Mouse (Mus musculus): ENCODE measurements around the gene Plekhg1.

The Plekhg1 gene

DNA sequence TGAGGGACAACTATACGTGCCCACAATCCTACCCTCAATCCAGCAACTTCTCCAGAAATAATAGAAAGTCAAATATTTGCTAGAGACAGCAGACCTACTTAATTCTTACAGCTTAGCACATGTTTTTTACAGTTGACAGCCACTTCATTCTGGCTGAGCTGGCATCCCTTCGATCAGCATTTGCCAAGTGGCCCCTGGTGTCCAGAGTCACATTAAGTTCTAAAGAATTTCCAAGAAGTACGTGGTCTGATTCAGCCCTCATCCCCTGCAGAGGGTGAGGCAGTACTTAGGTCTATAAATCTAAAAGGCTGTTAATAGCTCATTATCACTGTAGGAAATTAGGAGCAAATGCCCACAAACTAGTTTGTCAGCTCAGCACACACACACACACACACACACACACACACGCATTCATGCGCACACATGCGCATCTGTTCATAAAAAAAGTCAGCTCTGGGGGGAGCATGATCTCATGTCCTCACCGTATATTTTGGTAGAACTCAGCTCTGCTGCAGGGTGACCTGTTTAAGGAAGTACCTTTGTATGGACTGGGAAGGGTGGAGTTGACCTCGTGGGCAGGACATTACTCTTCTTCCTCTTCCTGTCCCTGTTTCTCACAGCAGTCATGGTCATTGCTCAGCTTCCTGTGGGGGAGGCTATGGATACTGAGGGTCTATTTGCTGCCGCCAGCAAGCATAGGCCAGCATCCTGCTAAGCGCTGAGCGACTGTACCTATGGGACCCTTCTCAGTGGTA is 91.6 kb downstream of the Plekhg1 start:
- DNase-seq, result no peak

DNA sequence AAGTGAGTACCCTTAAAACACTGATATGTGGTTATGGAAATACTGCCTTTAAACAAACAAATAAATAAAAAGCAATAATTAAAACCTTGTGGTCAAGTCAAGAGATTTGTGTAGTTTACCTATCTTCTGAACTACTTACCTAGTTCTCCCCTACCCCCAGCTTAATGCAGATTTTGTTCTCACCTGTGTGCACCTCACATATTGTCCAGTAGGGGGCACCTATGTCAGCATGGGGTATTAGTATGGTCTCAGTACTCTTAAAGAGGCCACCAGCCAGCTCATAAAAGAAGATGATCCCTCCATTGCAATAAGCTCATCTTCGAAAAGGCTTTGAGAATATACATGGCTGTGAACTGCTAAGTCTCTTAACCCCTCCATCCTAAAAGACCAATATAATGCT is 93.9 kb downstream of the Plekhg1 start:
- DNase-seq, result no peak

DNA sequence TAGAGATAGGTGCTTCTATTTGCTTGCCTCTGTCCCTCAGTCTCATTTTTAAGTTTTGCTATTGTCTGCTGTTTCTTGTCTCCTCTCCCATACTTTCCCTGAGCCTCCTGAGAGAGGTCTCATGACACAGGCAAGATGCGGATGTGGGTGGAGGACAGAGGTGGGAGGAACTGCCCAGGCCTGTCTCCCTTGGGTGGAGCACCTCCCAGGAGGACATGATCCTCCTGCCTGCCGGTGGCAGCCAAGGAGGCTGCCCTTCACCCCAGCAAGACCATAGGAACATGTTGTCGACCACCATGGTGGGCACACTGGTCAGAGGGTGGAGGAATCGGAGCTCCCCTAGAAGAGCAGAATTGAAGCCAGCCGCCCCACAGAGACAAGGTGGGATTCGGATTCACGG is 94.5 kb downstream of the Plekhg1 start:
- no peak for DNase-seq

DNA sequence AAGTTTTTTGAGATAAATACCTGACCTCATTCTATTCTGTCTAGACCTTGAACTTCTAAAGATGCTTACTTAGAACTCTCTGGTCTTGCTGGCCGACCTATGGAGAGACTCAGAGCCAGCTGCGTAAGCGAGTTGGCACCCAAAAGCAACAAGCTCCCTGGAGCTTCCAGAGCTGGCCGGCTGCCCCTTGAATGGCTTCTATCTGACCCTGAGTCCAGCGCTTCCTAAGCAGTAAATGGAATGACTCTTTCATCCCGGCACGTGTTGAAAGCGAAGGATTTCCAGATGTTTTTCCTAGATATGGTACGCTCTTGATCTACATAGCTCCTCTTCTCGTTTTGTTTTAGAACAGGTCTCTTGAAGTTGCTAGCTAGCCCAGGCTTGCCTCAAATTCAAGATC is 95.5 kb downstream of the Plekhg1 start:
- no peak for DNase-seq

DNA sequence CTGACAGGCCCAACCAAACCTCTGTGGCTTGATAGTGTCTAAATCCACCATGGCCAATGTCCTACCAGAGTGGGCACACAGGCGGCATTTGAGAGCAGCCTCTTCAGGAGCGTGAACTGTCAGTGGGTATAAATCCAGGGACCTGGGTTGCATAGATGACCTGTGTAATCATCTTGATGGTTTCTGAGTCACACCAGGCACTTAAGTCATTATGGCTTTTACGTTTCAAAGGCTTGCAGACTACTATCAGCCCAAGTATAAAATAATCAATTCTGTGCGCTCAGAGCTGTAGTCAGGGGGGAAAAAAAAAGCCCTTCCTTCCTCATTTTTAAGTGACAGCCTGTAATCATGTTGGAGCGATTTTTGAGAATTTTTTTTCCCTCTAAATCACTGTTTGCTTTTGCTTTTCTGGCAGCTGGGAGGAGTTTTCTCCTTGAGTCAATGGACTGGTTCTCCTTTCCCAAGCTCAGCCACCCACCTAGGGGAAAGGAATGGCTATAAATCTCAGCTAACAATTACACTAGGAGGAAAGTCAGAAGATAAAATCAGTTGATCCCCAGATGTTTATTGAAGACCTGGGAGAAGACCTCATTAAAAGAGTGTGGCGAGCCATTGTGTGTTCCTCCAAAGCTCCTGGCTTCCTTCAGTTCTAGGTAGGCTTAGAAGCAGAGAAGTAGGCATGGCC is 99.7 kb downstream of the Plekhg1 start:
- no peak for DNase-seq

DNA sequence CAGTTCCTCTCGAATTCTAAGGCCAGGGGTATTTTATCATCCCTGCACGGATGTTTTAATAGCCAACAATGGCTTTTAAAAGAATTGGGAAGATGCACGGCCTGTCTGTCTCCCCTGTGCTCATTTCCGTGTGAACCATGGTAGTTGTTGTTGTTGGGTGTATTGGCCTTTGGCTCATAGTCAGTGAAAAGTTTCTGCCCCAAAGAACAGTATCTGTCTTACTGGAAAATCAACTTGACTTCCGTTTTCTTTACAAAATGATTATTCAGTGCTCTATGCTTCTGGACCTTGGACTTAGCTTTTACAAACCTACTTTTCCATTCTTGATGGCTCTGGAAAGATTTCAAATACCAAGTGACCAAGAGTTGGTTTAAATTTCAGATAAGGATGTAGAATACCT is 104.3 kb downstream of the Plekhg1 start:
- DNase-seq, result no peak

DNA sequence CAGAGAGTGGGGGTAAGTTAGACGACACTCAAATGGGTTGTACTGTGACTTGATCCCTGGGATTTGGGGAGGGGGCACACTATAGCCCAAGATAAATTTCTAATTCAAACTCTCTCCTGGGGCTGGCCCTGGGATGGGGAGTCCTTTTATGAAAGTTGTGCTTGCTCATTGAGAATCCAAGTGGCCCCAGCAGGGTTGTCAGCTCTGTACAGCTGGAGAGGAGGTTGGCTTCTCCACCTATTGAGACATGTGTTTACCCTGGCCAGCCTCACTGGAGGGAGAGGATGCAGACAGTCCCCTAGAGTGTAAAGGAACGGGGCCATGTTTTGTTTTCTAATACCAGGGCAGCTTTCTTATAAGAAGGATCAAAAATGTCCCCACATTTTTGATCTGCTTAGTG is 106.9 kb downstream of the Plekhg1 start:
- DNase-seq, result no peak

DNA sequence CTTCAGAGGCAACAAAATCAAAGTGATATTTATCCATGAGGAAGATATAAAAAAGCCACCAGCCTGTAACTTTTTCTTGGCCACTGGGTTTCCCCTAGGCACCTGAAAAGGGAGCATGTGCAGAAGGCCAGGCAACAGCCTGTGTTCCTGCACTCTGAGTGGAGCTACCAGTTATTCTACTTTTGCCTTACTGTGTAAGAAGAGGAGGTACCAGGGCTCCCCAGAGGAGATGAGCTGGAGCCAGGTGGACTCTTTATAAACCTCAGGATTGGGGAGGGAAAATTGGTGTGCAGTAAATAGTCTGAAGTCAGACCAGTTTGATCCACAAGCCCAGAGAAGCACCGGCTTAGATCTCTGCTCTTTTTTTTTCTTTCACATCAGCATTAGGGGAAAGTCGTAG is 111.3 kb downstream of the Plekhg1 start:
- DNase-seq, result no peak

DNA sequence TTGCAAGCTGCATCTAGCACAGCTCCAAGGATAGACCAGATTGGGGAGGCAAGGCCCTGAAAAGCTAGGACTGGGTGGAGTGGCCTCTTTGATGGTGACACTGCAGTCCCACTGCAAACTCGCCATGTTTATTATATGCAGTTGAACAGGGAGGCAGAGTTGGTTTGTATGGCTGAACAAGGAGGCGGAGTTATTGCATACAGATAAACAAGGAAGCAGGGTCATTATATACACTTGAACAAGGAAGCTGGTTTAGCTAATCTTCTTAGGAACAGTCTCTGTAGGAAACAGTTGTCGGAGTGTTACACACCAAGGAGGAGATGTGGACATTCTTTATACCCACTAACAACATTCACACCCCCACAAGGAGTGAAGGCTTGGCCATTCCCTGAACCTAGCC is 112.6 kb downstream of the Plekhg1 start:
- DNase-seq, result no peak

DNA sequence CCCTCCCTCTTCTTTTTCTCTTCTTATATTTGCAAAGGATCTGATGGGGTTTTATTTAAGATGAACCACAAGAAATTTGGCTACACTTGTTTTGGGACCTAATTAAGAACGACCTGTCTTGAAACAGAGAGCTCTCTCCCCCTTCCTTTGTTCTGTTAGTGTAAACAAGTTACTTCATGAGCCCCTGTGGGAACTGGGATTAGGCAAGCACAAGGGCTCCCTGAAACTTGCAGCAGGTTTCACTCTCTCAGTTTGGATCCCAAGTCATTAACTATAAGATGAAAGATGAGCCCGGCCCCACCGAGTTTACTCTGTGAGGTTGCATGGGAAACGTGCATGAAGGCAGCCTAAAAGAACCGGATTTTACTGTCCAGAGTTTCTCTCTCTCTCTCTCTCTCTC is 117.7 kb downstream of the Plekhg1 start:
- DNase-seq, result no peak

DNA sequence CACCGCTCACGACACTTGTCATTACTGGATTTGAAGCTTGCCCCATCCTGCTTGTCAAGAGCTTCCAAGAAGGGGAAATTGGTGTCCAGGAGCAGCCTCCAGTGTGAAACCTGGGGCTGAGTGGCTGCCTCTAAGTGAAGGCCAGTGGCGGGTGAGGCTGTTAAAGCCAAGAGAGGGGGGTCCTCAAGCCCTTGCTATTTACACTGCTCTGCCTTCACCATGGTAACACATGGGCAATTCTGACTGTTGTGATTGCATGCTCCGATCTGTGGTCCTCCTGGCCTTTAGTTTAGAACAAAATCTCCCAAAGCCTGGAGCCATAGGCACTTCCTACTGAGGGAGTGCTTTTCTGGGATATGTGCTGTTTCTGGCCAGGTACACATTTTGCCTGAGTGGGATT is 118.3 kb downstream of the Plekhg1 start:
- no peak for DNase-seq

DNA sequence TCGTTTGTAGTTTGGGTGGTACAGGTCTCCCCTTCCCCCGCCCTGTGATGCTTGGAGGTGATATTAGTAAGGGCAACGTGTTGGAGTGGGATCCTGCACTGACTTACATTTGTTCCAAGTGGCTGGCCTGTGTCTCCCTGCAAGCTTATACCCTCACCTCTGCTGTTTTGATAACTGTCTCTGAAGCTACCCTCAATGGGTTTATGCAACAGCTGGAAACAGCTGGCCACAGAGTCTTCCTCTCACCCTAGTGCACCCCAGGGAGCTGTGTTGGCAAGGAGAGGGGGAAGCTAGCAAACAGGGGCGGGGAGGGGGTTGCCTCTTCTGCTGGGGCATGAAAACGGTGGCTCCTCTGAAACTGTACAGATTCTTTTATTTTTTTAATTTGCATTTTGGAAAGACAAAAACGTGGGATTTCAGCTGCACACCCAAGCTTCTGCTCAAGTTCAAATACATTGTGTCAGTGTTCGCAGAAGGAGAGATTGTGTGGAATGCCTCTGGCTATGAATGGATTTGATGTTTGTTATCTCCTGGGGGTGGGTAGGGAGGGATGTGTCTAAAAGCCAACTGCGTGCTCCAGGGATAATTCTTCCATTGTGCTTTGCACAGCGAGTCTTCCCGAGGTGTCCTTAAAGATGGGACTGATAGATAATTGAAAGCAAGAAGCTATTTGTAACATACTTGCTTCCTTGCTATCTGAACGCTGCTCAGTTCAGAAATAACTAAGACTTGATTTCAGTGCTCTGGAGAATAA is 119.0 kb downstream of the Plekhg1 start:
- no peak for DNase-seq

DNA sequence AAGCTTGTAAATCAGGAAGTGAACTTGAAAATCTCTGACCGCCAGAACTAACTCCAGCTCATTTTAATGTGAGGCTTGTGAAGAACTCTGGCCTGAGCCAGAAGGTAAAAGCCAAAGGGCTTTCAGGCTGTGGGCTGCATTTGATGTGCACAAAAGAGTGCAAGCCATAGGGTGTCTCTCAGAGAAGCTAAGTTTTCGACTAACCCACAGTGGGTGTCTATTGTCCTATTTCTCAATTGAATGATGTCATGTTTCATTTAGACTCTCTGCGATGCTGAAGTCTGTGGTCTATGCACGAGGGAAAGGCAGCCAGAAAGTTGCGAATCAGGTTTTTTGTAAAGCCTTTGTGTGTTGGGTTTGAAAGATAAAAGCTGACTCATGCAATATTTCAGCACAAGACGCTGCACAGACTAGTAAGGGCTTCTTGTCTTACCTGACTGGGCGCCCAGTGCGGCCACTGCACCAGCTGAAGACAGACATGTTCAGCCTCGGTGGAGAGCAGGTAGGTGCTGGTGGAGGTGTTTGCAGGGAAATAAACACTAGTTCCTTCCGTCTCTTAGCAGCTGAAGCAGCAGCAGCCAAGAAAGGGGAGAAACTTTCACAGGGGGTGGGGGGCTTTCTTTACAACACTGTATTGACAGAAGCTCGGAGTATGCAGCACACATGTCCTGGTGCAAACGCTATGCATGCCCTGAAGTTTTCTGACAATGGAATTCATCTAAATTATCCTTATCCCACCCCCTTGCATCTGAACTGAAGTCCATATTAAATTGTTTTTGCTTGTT is 123.4 kb downstream of the Plekhg1 start:
- no peak for DNase-seq

DNA sequence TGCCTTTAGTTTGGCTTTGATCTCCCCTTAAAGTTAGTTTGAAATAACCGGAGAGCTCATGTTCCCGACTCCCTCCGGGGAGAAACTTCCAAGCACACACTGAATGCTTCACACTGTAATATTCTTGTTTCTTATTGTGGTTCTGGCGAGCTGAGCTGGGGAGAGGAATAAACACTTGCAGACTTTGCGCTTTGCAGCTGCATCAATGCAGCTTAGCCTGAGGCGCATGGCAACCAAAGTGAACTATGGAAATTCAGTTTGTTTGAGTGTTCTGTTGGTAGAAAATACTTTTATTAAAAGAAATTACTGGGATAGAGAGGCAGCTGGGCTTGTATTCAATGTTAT is 124.0 kb downstream of the Plekhg1 start:
- no peak for DNase-seq

DNA sequence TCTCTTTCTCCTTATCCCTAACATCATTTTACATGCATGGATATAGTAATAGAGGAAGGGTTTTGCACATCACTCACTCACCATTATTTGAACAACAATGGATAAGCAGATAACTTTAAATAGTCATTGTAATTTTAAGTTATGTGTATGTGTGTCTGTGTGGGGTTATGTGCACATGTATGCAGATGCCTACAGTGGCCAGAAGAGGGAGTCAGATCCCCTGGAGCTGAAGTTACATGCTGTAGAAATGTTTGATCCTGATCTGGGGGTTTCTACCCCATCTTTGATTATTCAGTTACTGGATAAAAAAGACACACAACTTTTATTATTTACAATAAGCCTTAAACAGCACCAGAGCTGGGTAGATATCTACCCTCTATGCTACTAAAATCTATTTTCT is 127.1 kb downstream of the Plekhg1 start:
- no peak for DNase-seq

DNA sequence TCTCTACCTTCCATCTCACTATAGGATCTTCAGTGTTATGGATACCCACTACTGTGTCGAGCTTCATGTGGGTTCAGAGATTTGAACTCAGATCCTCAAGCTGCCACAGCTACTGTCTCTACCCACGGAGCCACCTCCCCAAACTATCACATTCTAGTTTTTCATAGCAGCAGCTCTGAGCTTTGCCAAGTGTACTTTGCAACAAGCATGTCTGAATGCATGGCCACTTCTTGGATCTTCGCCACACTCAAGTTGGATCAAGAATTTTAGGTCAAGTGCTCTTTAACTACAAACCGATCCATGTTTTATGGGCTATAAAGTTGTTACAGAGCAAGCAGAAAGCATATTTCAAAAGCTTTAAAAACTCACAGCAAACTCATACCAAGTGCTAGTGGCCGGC is 130.7 kb downstream of the Plekhg1 start:
- no peak for DNase-seq

DNA sequence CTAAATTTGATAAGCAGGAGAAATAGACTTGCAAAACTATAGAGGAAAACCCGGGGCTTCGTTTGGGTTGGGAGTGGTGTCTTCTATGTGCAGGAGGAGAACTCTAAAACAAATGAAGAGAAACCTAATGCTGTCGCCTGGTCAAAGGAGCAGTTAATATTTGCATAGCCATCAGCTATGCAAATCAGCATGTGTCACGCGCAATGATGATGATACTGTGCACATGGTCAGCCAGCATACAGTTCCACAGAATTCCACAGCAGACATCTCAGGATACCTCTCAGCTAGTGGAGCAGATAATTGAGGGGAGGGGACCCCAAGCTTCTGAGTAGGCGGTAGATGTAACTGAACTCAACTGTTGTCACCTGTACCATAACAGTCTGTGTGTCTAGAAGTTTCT is 133.3 kb downstream of the Plekhg1 start:
- no peak for DNase-seq

DNA sequence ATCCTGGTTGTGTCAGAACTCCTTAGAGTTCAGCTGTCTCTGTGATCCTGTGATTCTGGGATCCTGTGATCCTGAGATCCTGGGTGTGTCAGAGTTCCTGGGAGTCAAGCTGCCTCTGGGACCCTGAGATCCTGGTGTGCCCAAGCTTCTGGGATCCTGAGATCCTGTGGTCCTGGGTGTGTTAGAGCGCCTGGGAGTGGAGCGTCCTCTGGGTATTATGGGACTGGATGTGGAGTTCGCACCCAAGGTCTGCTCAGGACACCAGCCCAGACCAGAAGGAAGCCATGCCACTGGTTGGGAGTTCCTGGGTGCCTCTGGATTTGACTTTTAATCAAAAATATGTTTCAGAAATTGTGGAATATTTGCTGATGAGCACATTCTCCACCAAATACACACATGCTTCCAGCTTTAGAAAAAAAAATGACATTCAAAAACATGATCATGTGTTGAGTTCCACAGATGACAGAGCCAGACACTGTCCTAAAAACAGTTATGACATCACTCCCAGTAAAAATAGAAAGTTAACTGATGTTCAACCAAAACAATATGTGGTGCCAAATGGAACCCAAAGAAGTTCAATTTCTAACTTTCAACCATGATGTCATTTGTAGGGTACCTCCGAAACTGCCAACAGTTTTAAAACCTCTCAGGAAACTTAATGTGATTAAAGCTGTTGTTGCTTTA is 137.8 kb downstream of the Plekhg1 start:
- no peak for DNase-seq

DNA sequence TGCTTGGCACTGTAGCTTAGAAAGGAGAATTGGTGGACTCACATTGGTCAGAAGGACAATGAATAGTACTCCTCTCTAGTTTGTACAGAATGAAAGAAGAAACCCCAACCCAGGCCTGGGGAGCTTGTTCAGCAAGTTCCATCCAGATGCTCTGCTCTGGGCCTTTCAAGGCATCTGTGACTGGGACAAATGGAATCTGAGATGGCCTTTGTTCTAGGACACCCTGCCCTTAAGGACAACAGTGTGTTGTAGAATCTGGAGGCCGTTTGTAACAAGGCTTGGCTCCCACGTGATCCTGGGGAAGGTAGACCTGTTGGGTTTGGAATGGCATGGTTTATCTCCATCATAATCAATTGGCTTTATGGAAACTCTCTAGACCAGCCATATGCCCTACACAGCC is 141.0 kb downstream of the Plekhg1 start:
- DNase-seq, result no peak

DNA sequence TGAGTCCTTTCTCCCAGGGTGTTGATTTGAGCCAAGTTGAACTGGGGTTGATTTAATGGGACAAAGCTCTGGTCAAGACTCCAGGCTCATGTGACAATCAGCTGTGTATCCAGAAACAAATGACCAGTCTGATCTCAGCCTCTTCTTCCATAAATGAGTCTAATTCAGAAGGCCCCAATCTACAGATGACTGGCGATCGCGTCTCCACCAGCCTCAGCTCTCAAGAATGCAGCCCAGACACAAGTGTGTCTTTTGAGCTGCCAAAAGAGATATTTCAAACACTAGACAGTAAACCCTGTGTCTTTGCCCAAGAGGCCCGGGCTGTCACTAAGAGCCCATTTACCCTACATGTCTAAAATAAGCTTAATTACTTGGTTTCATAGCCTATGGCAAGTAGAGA is 148.3 kb downstream of the Plekhg1 start:
- DNase-seq, result no peak

DNA sequence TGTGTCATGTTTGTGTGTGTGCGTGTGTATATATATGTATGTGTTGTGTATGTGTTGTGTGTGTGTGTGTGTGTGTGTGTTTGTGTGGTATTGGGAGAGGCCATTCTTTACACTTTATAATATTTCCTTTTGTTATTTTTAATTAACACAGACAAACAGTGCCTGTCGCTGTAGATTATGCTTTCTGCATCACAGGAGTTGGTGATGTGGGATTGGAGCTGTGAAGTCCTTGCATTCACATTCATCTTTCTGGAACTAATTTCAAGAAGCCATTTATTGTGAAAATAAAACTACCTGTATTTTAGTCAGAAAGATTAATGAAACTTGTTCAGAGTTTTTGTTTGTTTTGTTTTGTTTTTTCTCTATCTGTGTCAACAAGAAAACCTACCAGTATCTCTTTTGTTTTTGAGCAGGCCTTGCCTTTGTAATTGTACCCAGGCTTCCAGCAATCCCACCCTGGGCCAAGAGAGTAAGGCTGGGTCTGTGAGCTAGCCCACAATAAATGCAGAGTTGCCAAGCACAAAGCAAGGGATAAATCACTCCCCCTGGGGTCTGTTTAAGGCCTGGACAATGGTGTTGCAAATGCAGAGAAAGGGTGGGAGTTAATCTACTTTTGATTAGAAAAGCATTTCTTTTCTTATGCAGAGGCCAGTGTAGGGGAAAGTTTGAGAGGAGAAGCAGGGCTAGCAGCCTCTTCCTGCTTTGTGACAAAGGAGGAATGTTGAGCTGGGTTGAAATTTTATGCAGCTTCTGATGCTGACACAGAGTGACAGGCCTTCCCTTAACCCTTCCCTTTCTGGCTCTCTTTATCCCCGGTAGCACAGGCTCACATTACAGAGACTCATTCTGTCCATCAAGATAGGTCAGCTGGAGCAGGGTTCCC is 151.5 kb downstream of the Plekhg1 start:
- no peak for DNase-seq

DNA sequence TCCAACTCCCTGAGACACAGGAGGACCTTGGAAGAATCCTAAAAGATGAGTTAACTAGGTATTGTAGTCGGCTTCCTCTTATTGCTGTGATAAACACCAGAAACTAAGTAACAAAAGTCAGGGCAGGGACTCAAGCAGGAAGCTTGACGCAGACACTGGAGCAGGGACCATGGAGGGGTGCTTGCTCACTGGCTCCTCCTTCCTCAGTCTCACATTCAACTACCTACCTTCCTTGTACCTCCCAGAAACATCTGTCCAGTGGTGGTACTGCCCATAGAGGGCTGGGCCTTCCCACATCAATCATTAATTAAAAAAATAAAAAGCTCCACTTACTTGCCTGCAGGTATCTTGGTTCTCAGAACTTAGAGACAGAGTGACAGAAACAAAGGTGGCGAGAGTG is 152.2 kb downstream of the Plekhg1 start:
- DNase-seq, result no peak

Measured in cerebellum, adult 9-10 months (tissue).